Mouse (Mus musculus): ENCODE measurements around the gene Gmpr2. TPM values are rescaled to one million over a fixed set of nuclear protein-coding genes. Genes with fewer than 3 reads are reported as not detected.

Gene Gmpr2
- total and polyA plus RNA-seq, 2 experiments from 2014 or later, result 19.9 to 40.9 TPM

DNA sequence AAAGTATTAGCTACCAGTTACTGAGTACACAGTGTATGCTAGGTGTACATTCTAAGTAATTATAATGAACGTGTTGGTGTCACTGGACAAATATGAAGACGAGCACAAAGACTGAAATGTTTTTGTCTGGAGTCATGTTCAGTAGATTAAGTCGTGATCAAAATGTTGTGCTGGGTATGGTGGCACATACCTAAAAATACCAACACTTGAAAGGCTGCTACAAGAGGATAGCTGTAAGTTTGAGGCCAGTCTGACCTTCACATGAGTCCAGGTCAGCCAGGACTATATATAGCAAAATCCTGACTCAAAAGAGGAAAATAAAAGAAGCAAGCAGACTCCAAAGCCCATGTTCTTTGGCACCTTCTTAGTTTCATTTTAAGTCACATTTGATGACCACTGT, 14.8 kb upstream of the Gmpr2 start:
- H3K27me3 ChIP-seq (ENCODE audit: insufficient read depth, low read length), result no peaks in the 10 kb centered on the region
- H3K4me2 ChIP-seq (ENCODE audit: low read depth), result no peak overlapping the region
- peaks cover 11% of the 10 kb centered on the region; the same call in 1 of the 2 replicates for H3K36me3 ChIP-seq (ENCODE audit: insufficient read depth)
- no peak overlapping the region for H3K27ac ChIP-seq (ENCODE audit: low read depth, low read length)
- H3K4me3 ChIP-seq (ENCODE audit: low read depth, low read length), result no peak overlapping the region
- ATAC-seq (no peak), DNase-seq (no peak)
- H3K9me3 ChIP-seq (ENCODE audit: low read length), result no peaks in the 10 kb centered on the region
- 0 out of 2 replicates have a peak, but pooled peaks cover 2% of the 10 kb centered on the region for H3K4me1 ChIP-seq (ENCODE audit: insufficient read depth)
- 89% methylated on average over 3 of the region's 3 CpGs for WGBS
- no peak for TF ChIP-seq CTCF (IDR thresholded peaks at IDR 0.05; ENCODE audit: low read depth)
- no peak overlapping the region for H3K9ac ChIP-seq

DNA sequence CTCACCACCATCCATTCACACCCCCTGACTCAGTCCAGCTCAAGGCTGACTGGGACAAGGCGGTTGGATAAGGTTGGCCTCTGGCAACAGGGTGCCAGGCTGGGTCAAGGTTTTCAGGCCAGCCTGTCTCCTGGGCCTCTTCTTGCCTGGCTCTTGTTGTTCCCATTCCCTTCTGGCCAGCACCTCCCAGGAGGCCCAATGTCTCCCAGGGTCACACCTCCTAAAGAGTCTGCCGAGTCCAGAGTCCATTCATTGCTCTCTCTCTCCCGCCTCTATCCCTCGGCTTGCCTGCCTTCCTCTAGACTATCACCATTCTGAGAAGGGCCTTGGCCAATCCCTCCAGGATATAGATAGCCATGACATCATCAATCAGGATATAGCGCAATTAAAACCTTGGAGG, 13.7 kb upstream of the Gmpr2 start:
- Histone ChIP-seq H3K4me3 (ENCODE audit: low read depth, low read length) (no peak overlapping the region), H3K36me3 (ENCODE audit: insufficient read depth) (peaks cover 16% of the 10 kb centered on the region), H3K9me3 (ENCODE audit: low read length) (no peaks in the 10 kb centered on the region), H3K27me3 (ENCODE audit: insufficient read depth, low read length) (no peaks in the 10 kb centered on the region), H3K4me2 (ENCODE audit: low read depth) (no peak overlapping the region), H3K4me1 (ENCODE audit: insufficient read depth) (0 out of 2 replicates have a peak, but pooled peaks cover 2% of the 10 kb centered on the region), H3K27ac (ENCODE audit: low read depth, low read length) (no peak overlapping the region), H3K9ac (no peak overlapping the region)
- WGBS, result 94% methylated on average over 5 of the region's 5 CpGs
- TF ChIP-seq CTCF (IDR thresholded peaks at IDR 0.05; ENCODE audit: low read depth), result no peak
- ATAC-seq (no peak), DNase-seq (no peak)

DNA sequence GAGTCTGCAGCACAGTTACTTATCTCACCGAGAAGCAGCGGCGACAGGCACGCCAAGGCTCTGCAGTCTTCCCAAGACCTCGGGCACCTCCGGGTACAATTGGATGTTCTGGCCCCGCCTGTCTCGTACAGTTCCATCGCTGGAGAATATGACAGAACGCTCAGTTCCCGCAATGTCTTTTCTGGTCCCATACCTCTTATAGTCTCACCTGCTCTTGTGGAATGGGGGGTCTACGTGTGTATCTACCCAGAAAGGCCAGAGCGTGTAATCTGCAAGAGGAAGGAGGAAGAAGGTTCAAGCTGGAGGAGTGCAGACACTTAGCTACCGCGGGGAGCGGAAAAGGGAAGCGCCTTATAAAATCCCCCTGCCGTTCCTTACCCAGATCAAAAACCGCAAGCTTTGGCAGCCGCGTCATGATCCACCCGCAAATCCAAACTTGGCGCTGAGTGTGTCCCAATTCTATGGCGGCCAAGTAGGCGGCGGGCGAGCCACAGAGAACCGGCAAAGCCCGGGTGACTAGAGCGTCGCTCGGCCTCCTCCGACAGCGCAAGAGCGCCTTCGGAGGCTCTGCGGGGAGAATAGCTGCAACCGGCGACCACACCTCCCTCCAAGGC, 11.7 kb upstream of the Gmpr2 start, which contains the start of gene Mdp1:
Gene Mdp1 (minus strand): TSS at position 549 of the 614 bp plus-strand sequence.
- Histone ChIP-seq H3K27me3 (ENCODE audit: insufficient read depth, low read length) (no peaks in the 10 kb centered on the region), H3K4me2 (ENCODE audit: low read depth) (peak within 1 kb of the TSS; percentile 59), H3K27ac (ENCODE audit: low read depth, low read length) (peak within 1 kb of the TSS; percentile 83), H3K9me3 (ENCODE audit: low read length) (no peaks in the 10 kb centered on the region), H3K4me1 (ENCODE audit: insufficient read depth) (0 out of 2 replicates have a peak, but pooled peaks cover 2% of the 10 kb centered on the region), H3K36me3 (ENCODE audit: insufficient read depth) (peaks cover 25% of the 10 kb centered on the region), H3K9ac (peak within 1 kb of the TSS; percentile 59), H3K4me3 (ENCODE audit: low read depth, low read length) (peak within 1 kb of the TSS; percentile 60)
- ATAC-seq, result peak; percentile 99
- 2% methylated on average over 39 of the region's 39 CpGs for WGBS
- TF ChIP-seq CTCF (IDR thresholded peaks at IDR 0.05; ENCODE audit: low read depth), result peak; percentile 62
- DNase-seq, result peak; percentile 92

DNA sequence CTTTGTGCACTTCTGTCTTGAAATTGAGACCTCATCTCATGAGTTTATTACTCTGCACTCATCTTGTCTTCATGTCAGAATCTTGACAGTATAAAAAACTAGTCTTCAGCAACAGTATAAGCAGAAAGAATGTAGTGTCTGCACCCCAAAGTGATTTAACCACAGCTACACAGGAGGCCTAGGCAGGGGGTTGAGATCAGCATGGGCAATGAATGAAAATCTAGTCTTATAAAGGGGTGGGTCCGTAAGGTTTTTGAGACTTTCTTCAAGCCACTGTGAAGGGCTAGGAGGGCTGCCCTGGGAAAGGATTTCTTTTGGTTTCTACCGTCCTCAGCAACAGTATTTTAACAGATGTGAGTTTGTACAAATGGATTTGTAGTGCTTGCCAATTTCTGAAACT, 11.1 kb upstream of the Gmpr2 start:
- DNase-seq, result no peak
- Histone ChIP-seq H3K9ac (peak overlapping the region; percentile 59; the same call in 1 of the 2 replicates), H3K9me3 (ENCODE audit: low read length) (no peaks in the 10 kb centered on the region), H3K4me1 (ENCODE audit: insufficient read depth) (0 out of 2 replicates have a peak, but pooled peaks cover 2% of the 10 kb centered on the region), H3K36me3 (ENCODE audit: insufficient read depth) (peaks cover 25% of the 10 kb centered on the region), H3K4me3 (ENCODE audit: low read depth, low read length) (peak overlapping the region; percentile 60; the same call in 1 of the 2 replicates), H3K4me2 (ENCODE audit: low read depth) (peak overlapping the region; percentile 59; the same call in 1 of the 2 replicates), H3K27me3 (ENCODE audit: insufficient read depth, low read length) (no peaks in the 10 kb centered on the region), H3K27ac (ENCODE audit: low read depth, low read length) (no peak overlapping the region)
- ATAC-seq, result no peak
- no peak for TF ChIP-seq CTCF (IDR thresholded peaks at IDR 0.05; ENCODE audit: low read depth)
- 20% methylated on average over 2 of the region's 2 CpGs for WGBS

DNA sequence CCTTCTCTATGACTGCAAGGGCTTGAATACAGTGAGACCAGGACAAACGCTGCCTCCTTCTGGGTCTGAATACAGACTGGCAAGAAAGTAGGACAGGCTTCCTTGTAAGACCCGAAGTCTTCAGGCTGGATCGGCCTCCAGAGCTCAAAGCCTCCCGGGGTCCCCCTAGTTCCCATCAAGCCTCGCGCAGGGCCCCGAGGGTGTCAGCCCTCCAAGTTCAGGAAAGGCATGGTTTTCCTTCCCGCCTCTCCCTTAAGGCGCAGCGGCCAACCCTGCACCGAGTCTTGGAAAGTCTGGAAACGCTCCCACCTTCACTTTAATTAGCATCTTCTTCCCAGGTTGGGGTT, 282 bp upstream of the Gmpr2 start:
- no peak for DNase-seq
- Histone ChIP-seq H3K36me3 (ENCODE audit: insufficient read depth) (peaks cover 3% of the 10 kb centered on the region; the same call in 1 of the 2 replicates), H3K4me2 (ENCODE audit: low read depth) (peak overlapping the region; percentile 83), H3K9me3 (ENCODE audit: low read length) (no peaks in the 10 kb centered on the region), H3K4me1 (ENCODE audit: insufficient read depth) (peaks cover 16% of the 10 kb centered on the region), H3K27me3 (ENCODE audit: insufficient read depth, low read length) (no peaks in the 10 kb centered on the region), H3K27ac (ENCODE audit: low read depth, low read length) (peak overlapping the region; percentile 89), H3K9ac (peak overlapping the region; percentile 65), H3K4me3 (ENCODE audit: low read depth, low read length) (peak overlapping the region; percentile 85)
- under 1% methylated on average over 12 of the region's 12 CpGs for WGBS
- peak; percentile 58 for ATAC-seq
- TF ChIP-seq CTCF (IDR thresholded peaks at IDR 0.05; ENCODE audit: low read depth), result no peak; the same call in 1 of the 2 replicates

DNA sequence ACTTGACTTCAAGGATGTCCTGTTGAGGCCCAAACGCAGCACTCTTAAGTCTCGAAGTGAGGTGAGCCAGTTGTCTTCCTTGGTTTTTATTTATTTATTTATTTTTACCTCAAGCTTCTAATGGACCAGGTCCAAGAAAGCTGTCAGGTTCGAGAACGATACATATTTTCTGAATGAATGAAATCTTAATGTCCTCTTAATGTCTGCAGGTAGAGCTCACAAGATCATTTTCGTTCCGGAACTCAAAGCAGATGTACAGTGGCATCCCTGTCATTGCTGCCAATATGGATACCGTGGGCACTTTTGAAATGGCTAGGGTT, 960 bp downstream of the Gmpr2 start:
- Histone ChIP-seq H3K27ac (ENCODE audit: low read depth, low read length) (peak overlapping the region; percentile 89; the same call in 1 of the 2 replicates), H3K9me3 (ENCODE audit: low read length) (no peaks in the 10 kb centered on the region), H3K36me3 (ENCODE audit: insufficient read depth) (peaks cover 15% of the 10 kb centered on the region), H3K4me1 (ENCODE audit: insufficient read depth) (peaks cover 16% of the 10 kb centered on the region), H3K4me2 (ENCODE audit: low read depth) (peak overlapping the region; percentile 83), H3K9ac (peak overlapping the region; percentile 65), H3K4me3 (ENCODE audit: low read depth, low read length) (peak overlapping the region; percentile 85), H3K27me3 (ENCODE audit: insufficient read depth, low read length) (no peaks in the 10 kb centered on the region)
- TF ChIP-seq CTCF (IDR thresholded peaks at IDR 0.05; ENCODE audit: low read depth), result no peak
- WGBS, result 79% methylated on average over 7 of the region's 7 CpGs
- ATAC-seq, result no peak
- no peak for DNase-seq

DNA sequence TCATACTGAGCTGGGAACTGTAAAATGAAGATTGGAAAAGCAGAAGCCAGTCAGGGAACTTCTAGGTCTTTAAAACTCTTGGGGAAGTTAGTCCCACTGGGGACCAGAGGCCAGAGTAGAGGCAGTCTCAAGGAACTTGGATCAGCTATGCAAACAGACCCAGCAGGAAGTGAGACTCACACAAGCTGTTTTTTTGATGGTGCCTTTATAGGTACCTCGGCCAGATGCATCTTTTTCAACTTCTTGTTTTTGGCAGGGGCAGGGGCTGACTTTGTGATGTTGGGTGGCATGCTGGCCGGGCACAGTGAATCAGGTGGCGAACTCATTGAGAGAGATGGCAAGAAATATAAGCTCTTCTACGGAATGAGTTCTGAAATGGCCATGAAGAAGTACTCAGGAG, 5.9 kb downstream of the Gmpr2 start:
- Histone ChIP-seq H3K27me3 (ENCODE audit: insufficient read depth, low read length) (no peaks in the 10 kb centered on the region), H3K4me1 (ENCODE audit: insufficient read depth) (peaks cover 14% of the 10 kb centered on the region), H3K9me3 (ENCODE audit: low read length) (no peaks in the 10 kb centered on the region), H3K27ac (ENCODE audit: low read depth, low read length) (no peak overlapping the region), H3K4me2 (ENCODE audit: low read depth) (no peak overlapping the region), H3K9ac (no peak overlapping the region), H3K36me3 (ENCODE audit: insufficient read depth) (peaks cover 35% of the 10 kb centered on the region), H3K4me3 (ENCODE audit: low read depth, low read length) (no peak overlapping the region)
- ATAC-seq, result no peak
- WGBS, result 89% methylated on average over 4 of the region's 4 CpGs
- no peak for TF ChIP-seq CTCF (IDR thresholded peaks at IDR 0.05; ENCODE audit: low read depth)
- DNase-seq, result no peak

All from forebrain, postnatal 0 days (tissue).